Mouse (Mus musculus): Measurements from ENCODE around the gene Aqp8.

DNA sequence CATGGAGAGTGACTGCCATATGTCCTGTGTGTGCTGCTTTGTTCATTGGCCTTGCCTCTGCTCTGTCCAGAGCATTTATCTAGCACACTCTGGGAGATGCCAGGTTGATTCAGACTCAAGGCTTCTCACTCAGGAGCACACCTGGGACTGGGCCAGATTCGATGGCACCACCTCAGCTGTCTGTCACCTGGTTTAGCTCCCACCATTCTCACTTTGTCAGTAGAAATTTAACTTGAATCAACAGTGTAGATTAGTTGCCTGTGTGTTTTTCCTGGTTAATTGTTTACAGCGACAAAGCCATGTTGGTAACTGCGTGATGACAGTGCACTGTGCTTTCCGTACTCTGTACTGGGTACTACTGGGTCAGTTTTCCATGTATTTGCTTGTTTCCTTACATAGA, 42.1 kb upstream of the Aqp8 start:
- TF ChIP-seq CTCF (IDR thresholded peaks at IDR 0.05; ENCODE audit: extremely low read depth, insufficient read depth, low read length) (no peak), POLR2A (IDR thresholded peaks at IDR 0.05; ENCODE audit: extremely low read depth, insufficient read depth, low read length) (no peak)
